22 mouse cellular contexts compared by ENCODE assay signal in the genomic region with DNA sequence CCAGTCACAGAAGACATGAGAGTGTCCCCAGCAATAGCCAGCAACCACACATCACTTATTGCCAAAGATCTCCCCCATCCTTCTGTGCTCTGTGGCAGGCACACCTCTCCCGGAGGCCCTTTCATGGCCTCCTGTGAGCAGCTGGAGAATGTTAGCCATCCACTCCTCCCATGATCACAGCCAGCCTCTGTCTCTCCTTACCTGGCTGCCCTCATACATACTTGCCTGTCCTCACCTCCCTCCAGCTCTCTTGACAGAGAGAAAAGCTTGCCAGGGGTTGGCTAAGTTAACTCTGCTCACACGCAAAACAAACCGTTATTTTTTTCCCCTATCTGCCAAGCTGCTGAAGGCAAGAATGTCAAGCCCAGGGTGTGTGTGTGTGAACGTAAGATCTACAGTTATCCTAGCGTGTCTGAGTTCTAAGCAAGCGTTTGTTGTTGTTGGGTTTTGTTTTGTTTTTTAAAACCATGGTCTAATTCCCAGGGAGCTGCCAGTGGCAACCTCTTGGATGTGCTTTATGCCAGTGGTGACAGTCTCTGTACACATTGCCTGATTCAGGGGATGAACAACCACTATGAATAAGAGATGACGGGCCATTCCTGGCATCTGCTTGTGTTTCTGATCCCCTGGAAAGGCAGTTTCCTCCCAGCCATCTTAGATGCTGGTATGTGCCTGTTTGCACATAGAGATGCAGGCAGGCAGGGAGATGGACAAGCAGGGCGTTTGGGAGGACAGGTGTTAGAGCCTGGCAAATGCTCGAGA.
DNase-seq lines count a peak whose midpoint lies in the region; ATAC-seq lines count a peak whose summit lies in the region.
"Had no signal": no experiment of that assay in that cellular context is flagged by ENCODE, and none has a peak within 500 bp of the region (broad histone marks: within the 10 kb centered on the region; RNA-seq: fewer than 3 reads in every experiment).

No protein-coding gene starts in this region.

- H3K27ac ChIP-seq in heart, embryonic 13.5 days (replicated peaks): peak overlapping the region; percentile 39
- 0 out of 2 replicates have a peak overlapping the region, but pooled peaks have one; percentile 9 for H3K27ac ChIP-seq in hindbrain, embryonic 10.5 days
- H3K27ac ChIP-seq in hindbrain, embryonic 13.5 days: no peak overlapping the region
- H3K27ac ChIP-seq: embryonic facial prominence, embryonic 10.5 days; forebrain, embryonic 10.5 days; gastrocnemius, adult 2 months had no signal

- H3K4me1 ChIP-seq in heart, embryonic 13.5 days: peaks cover 67% of the 10 kb centered on the region
- H3K4me1 ChIP-seq in hindbrain, embryonic 10.5 days (replicated peaks): peaks cover 39% of the 10 kb centered on the region
- peaks cover 53% of the 10 kb centered on the region for H3K4me1 ChIP-seq in hindbrain, embryonic 13.5 days (replicated peaks)

- ATAC-seq in heart, embryonic 13.5 days (ENCODE audit: extremely low read depth, insufficient number of reproducible peaks, low FRiP score, low TSS enrichment): no peak
- ATAC-seq in hindbrain, embryonic 13.5 days (ENCODE audit: low FRiP score): no peak
- ATAC-seq: activated CD4-positive, CD25-positive, alpha-beta regulatory T cell, adult 4 months; forebrain, embryonic 14.5 days; hindbrain, embryonic 16.5 days; inflammation-experienced regulatory T-cells, adult 6 months; Patski had no signal

- no peak overlapping the region for H3K4me3 ChIP-seq in heart, embryonic 13.5 days
- H3K4me3 ChIP-seq in hindbrain, embryonic 10.5 days: no peak overlapping the region
- no peak overlapping the region for H3K4me3 ChIP-seq in hindbrain, embryonic 13.5 days
- H3K4me3 ChIP-seq: embryonic facial prominence, embryonic 10.5 days; forebrain, embryonic 10.5 days; gastrocnemius, adult 2 months had no signal

- no peaks in the 10 kb centered on the region for H3K27me3 ChIP-seq in heart, embryonic 13.5 days (replicated peaks)
- H3K27me3 ChIP-seq in hindbrain, embryonic 10.5 days (ENCODE audit: insufficient read depth, poor library complexity, severe bottlenecking): peaks cover 18% of the 10 kb centered on the region
- H3K27me3 ChIP-seq in hindbrain, embryonic 13.5 days: no peaks in the 10 kb centered on the region
- H3K27me3 ChIP-seq: Patski had no signal

- no peaks in the 10 kb centered on the region for H3K9me3 ChIP-seq in heart, embryonic 13.5 days
- H3K9me3 ChIP-seq in hindbrain, embryonic 10.5 days: no peaks in the 10 kb centered on the region
- no peaks in the 10 kb centered on the region for H3K9me3 ChIP-seq in hindbrain, embryonic 13.5 days
- H3K9me3 ChIP-seq: embryonic facial prominence, embryonic 10.5 days; forebrain, embryonic 10.5 days had no signal

- peak overlapping the region; percentile 11; the same call in 1 of the 2 replicates for H3K4me2 ChIP-seq in heart, embryonic 13.5 days
- no peak overlapping the region for H3K4me2 ChIP-seq in hindbrain, embryonic 13.5 days

- no peaks in the 10 kb centered on the region for H3K36me3 ChIP-seq in heart, embryonic 13.5 days
- H3K36me3 ChIP-seq in hindbrain, embryonic 10.5 days: no peaks in the 10 kb centered on the region
- H3K36me3 ChIP-seq in hindbrain, embryonic 13.5 days: no peaks in the 10 kb centered on the region
- H3K36me3 ChIP-seq: embryonic facial prominence, embryonic 10.5 days; forebrain, embryonic 10.5 days had no signal

- H3K9ac ChIP-seq in heart, embryonic 13.5 days: peak overlapping the region; percentile 37; the same call in 1 of the 2 replicates
- H3K9ac ChIP-seq in hindbrain, embryonic 13.5 days: no peak overlapping the region

- peak; percentile 87 for DNase-seq in heart, adult 11 months
- DNase-seq in heart, adult 18-20 months: no peak
- no peak for DNase-seq in heart, adult 9 months (ENCODE audit: low spot score in 2 of 2)
- no peak for DNase-seq in hindbrain, embryonic 10.5 days (ENCODE audit: low spot score)
- peak; percentile 82 for DNase-seq in NIH3T3 (ENCODE audit: low read depth)
- DNase-seq in B cell, adult 2 months: no peak
- DNase-seq: adrenal gland, postnatal 14 days; cerebellum, adult 18-20 months; cerebellum, adult 9-11 months; gastrocnemius, adult 2 months; gastrocnemius, postnatal 25 days; kidney, adult 11 months; kidney, adult 9 months had no signal

- WGBS in heart, embryonic 13.5 days: 35% methylated on average over 9 of the region's 9 CpGs
- WGBS in hindbrain, embryonic 10.5 days: 79% methylated on average over 9 of the region's 9 CpGs
- WGBS in hindbrain, embryonic 13.5 days: 76% methylated on average over 9 of the region's 9 CpGs

Comparison
In these comparisons a context has a peak if more than half of its experiments do, and no peak if none do; other contexts are left out.
1. DNase-seq: peak in heart, adult 11 months (single experiment) and NIH3T3 (single experiment); none in heart, adult 18-20 months (0 of 2), heart, adult 9 months (0 of 2), hindbrain, embryonic 10.5 days (single experiment) and B cell, adult 2 months (0 of 2).